Mouse (Mus musculus) testis, adult 2 months (tissue): ENCODE data around the gene Defb28.

Experiments used
- CTCF ChIP-seq: fragments of 200-500 bp; IDR thresholded peaks from 2 replicates; pipeline ENCODE4 v1.5.1; 2012; ENCODE audit warnings: low read depth, mild to moderate bottlenecking, inconsistent platforms, low read length, moderate library complexity; ENCODE audit not compliant: control insufficient read depth, insufficient read depth, insufficient replicate concordance
- POLR2A ChIP-seq: fragments of 200-500 bp; IDR thresholded peaks from 2 replicates; pipeline ENCODE4 v1.6.1; 2012; ENCODE audit warnings: low read depth, mild to moderate bottlenecking, inconsistent platforms, low read length, moderate library complexity; ENCODE audit not compliant: control insufficient read depth

DNA sequence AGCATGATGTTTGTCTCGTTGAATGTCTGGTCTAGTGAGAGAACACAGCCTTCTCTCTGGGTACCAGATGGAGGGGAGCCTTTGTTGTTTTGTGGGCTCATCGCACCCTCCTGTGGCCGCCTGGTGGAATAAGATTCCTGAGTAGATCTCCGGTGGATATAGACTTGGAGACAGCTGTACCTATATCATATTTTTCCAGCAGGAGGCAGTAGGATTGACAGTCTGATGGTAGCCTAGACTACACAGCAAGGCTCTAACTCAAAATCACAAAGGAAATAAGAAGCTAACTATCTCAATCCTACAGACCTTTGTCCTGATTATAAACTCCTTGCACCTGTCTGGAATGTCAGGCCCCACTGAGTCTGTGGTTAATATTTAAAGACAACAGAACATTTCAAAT lies 26.6 kb downstream of the Defb28 start:
- peak; percentile 37; the same call in 1 of the 2 replicates for TF ChIP-seq CTCF
- TF ChIP-seq POLR2A: no peak
